In genomic region chr13:45613346-45613745, GRCm38 (mm10) we compare ENCODE assay signal across 7 mouse cellular contexts.
A peak's percentile ranks its signal among the peaks of the same experiment; 100 is the strongest.
DNase-seq lines count a peak whose midpoint lies in the region; ATAC-seq and TF ChIP-seq lines count a peak whose summit lies in the region.

No protein-coding gene starts in this region.

- ATAC-seq in embryonic facial prominence, embryonic 11.5 days (replicated peaks; ENCODE audit: insufficient number of reproducible peaks, low FRiP score, low TSS enrichment, low read depth), result no peak

- no peak for TF ChIP-seq POLR2A in MEL (IDR thresholded peaks at IDR 0.05; ENCODE audit: control insufficient read depth in 1 of 2, insufficient read depth in 1 of 2, low read depth in 1 of 2, low read length in 2 of 2, poor library complexity in 1 of 2)
- no peak for TF ChIP-seq POLR2A in bone marrow macrophage, adult 2 months (IDR thresholded peaks at IDR 0.05; ENCODE audit: borderline replicate concordance, low read depth, low read length)

- DNase-seq in left cerebral cortex, adult 2 months (ENCODE audit: extremely low spot score in 1 of 2, low spot score in 2 of 2), result no peak
- no peak for DNase-seq in left cerebral cortex, adult 8-10 months (ENCODE audit: low spot score in 2 of 2)
- DNase-seq in MEL (ENCODE audit: low read depth, low spot score), result peak; percentile 59
- peak; percentile 71 for DNase-seq in embryonic facial prominence, embryonic 11.5 days (ENCODE audit: low spot score)
- peak; percentile 38 to 54 for DNase-seq in left cerebral cortex, postnatal 10 days (ENCODE audit: extremely low spot score in 1 of 2, low spot score in 2 of 2)
- peak; percentile 78 for DNase-seq in retina, embryonic 14.5 days (ENCODE audit: low spot score)

- TF ChIP-seq RAD21 in MEL (IDR thresholded peaks at IDR 0.05; ENCODE audit: low read depth, low read length), result peak; percentile 52

- WGBS in embryonic facial prominence, embryonic 11.5 days, result 32% methylated on average over 5 of the region's 5 CpGs

- H3K79me2 ChIP-seq in MEL (ENCODE audit: control insufficient read depth, insufficient read depth, low read length, poor library complexity), result no peaks in the 10 kb centered on the region

- TF ChIP-seq EP300 in MEL (IDR thresholded peaks at IDR 0.05; ENCODE audit: low read depth in 1 of 2, low read length in 2 of 2), result no peak

- intact Hi-C loops in left cerebral cortex, adult 2 months (cut with DNase I), result no loop called here
- intact Hi-C loops in left cerebral cortex, postnatal 10 days (cut with DNase I), result no loop called here

- H3K27ac ChIP-seq in left cerebral cortex, adult 2 months, result no peak overlapping the region; the same call in 1 of the 2 replicates
- no peak overlapping the region for H3K27ac ChIP-seq in MEL (ENCODE audit: control insufficient read depth, low read depth, low read length)
- no peak overlapping the region for H3K27ac ChIP-seq in bone marrow macrophage, adult 2 months (ENCODE audit: insufficient read depth, low read depth, low read length)
- no peak overlapping the region for H3K27ac ChIP-seq in embryonic facial prominence, embryonic 11.5 days (replicated peaks; ENCODE audit: low read depth, low read length)

- peak; percentile 77 for TF ChIP-seq CTCF in left cerebral cortex, adult 2 months (IDR thresholded peaks at IDR 0.05)
- peak; percentile 66 to 85 (median 73) for TF ChIP-seq CTCF in MEL (IDR thresholded peaks at IDR 0.05 in 2 of 3, conservative IDR thresholded peaks at IDR 0.05 in 1 of 3; ENCODE audit: control insufficient read depth in 1 of 3, insufficient read depth in 1 of 3, low read depth in 2 of 3, low read length in 3 of 3, poor library complexity in 1 of 3, severe bottlenecking in 1 of 3)
- TF ChIP-seq CTCF in bone marrow macrophage, adult 2 months (IDR thresholded peaks at IDR 0.05; ENCODE audit: low read depth, low read length), result peak; percentile 26; the same call in 1 of the 2 replicates

- no peaks in the 10 kb centered on the region for H3K27me3 ChIP-seq in MEL (ENCODE audit: control insufficient read depth in 1 of 2, insufficient read depth in 2 of 2, low read length in 2 of 2)
- no peaks in the 10 kb centered on the region for H3K27me3 ChIP-seq in embryonic facial prominence, embryonic 11.5 days (ENCODE audit: control insufficient read depth, insufficient read depth, low read length)

- H3K4me1 ChIP-seq in MEL (ENCODE audit: control insufficient read depth in 1 of 2, insufficient read depth in 2 of 2, low read length in 2 of 2), result peaks cover 0 to 7% of the 10 kb centered on the region in 2 experiments; a peak in 2 of 4 replicates
- H3K4me1 ChIP-seq in bone marrow macrophage, adult 2 months (ENCODE audit: control insufficient read depth, insufficient read depth, low read length), result peaks cover 22% of the 10 kb centered on the region
- no peaks in the 10 kb centered on the region for H3K4me1 ChIP-seq in embryonic facial prominence, embryonic 11.5 days (ENCODE audit: control insufficient read depth, insufficient read depth, low read length)

- H3K36me3 ChIP-seq in MEL (ENCODE audit: control insufficient read depth in 1 of 2, insufficient read depth in 2 of 2, low read length in 2 of 2), result no peaks in the 10 kb centered on the region; a peak in 1 of 4 replicates
- H3K36me3 ChIP-seq in embryonic facial prominence, embryonic 11.5 days (replicated peaks; ENCODE audit: control insufficient read depth, insufficient read depth, low read depth, low read length), result no peaks in the 10 kb centered on the region

- H3K4me3 ChIP-seq in left cerebral cortex, adult 2 months, result no peak overlapping the region
- H3K4me3 ChIP-seq in MEL (ENCODE audit: control insufficient read depth in 1 of 2, insufficient read depth in 1 of 2, low read depth in 2 of 2, low read length in 2 of 2), result no peak overlapping the region
- no peak overlapping the region for H3K4me3 ChIP-seq in bone marrow macrophage, adult 2 months (ENCODE audit: insufficient read depth, low read length)
- no peak overlapping the region for H3K4me3 ChIP-seq in embryonic facial prominence, embryonic 11.5 days (ENCODE audit: low read depth, low read length)

- no peaks in the 10 kb centered on the region for H3K9me3 ChIP-seq in MEL (replicated peaks; ENCODE audit: insufficient read depth, low read length)
- H3K9me3 ChIP-seq in embryonic facial prominence, embryonic 11.5 days (replicated peaks; ENCODE audit: control insufficient read depth, low read length), result no peaks in the 10 kb centered on the region

- no peak overlapping the region for H3K4me2 ChIP-seq in embryonic facial prominence, embryonic 11.5 days (ENCODE audit: low read depth, low read length)

- H3K9ac ChIP-seq in MEL (ENCODE audit: control insufficient read depth, low read depth, low read length, poor library complexity, severe bottlenecking), result no peak overlapping the region
- H3K9ac ChIP-seq in embryonic facial prominence, embryonic 11.5 days (replicated peaks; ENCODE audit: low read length), result no peak overlapping the region

TF ChIP-seq in MEL, 35 proteins besides CTCF, POLR2A, EP300 and RAD21:
- TF ChIP-seq SMC3 (IDR thresholded peaks at IDR 0.05; ENCODE audit: low read depth, low read length), result peak; percentile 75
- no peak for TF ChIP-seq ETS1 (IDR thresholded peaks at IDR 0.05; ENCODE audit: low read depth, low read length)
- peak; percentile 33; the same call in 1 of the 2 replicates for TF ChIP-seq ZC3H11A (IDR thresholded peaks at IDR 0.05; ENCODE audit: low read depth, low read length)

Comparison
In these comparisons a context has a peak if more than half of its experiments do, and no peak if none do; other contexts are left out.
1. DNase-seq: peak in MEL (single experiment), embryonic facial prominence, embryonic 11.5 days (single experiment), left cerebral cortex, postnatal 10 days (2 of 2) and retina, embryonic 14.5 days (single experiment); none in left cerebral cortex, adult 2 months (0 of 2) and left cerebral cortex, adult 8-10 months (0 of 2).
2. CTCF ChIP-seq: peak in every context shown above with its lines; median percentile 77 in left cerebral cortex, adult 2 months; 73 in MEL; 26 in bone marrow macrophage, adult 2 months.